Mouse (Mus musculus) CD4-positive helper T cell, adult 2 months (primary cell): ENCODE measurements around the gene Evc.

Experiments
- DNase-seq: peaks from one replicate; pipeline ENCODE4 v3.0.0-alpha.2; 2012; ENCODE audit warnings: low read depth, missing footprints, low spot score

Evc gene

GRCm38 (mm10) chr5:37242360-37243168 is 94.1 kb downstream of the Evc start:
- no peak for DNase-seq

DNA sequence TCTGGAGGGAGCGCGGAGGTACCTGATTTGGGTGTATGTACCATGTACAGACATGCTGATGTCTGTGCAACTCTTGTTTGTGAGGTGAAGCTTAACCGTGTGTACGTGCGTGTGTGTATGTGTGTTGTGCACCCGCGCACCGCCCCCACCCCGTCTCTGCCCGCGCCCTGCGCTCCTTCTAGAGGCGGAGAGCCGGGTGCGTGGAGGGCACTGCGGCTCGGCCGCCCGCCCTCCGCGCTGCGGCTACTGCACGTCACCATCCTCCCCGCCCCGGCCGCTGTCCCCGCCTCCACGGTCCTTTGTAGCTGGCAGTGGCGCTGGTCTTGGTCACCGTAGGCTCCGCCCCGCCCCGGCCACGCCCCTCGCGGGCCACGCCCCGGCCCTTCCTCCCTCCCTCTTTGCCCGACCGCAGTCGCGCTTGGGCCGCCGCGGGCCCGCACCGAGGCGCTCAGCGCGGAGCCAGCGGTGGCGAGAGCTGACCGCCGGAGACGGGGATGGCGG is 95.0 kb downstream of the Evc start, which contains the start of gene Crmp1:
Gene Crmp1 (plus strand): TSS at position 290 of the 501 bp plus-strand sequence.
- DNase-seq = peak; percentile 53

DNA sequence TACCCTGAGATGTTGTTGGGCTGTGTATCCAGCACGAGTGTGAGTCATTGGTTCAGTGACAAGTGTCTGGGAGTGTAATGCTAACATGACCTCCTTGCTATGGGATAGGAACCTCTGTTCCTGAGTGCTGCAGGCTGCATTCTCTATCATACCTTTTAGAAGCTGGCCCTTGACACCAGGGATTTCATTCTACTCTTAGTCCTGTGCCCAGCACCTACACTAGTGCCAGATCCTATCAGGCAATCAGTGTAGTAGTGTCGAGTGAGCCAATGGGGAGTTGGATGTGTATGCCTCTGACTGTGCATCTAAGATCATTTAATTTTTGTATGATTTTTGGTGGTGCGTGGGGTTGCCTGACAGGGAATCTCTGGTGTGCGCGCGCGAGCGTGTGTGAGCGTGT is 95.5 kb downstream of the Evc start:
- DNase-seq = no peak

DNA sequence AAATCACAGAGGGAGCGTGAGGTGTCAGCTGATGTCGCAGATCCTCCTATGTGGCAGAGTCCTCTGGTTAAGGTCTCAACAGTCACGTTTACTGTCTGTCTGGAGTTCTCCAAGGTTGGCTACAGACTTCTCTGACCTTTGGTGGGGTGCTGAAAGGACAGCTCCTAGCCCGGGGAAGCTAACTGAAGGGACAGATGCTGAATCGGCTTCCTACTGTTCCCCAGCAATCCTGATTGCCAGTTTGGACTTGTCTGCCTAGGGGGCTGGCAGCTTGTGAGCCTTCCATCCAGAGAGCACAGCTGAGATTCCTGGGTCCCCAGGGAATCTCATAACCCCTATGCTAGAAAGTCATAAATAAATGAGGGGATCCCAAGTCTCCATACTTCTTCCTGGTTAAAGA is 96.1 kb downstream of the Evc start:
- no peak for DNase-seq
